Mouse (Mus musculus) forebrain, embryonic 13.5 days (tissue): Measurements from ENCODE around the gene Med27. TPM values are rescaled to one million over a fixed set of nuclear protein-coding genes. Genes with fewer than 3 reads are reported as not detected.

Experiments used
- ATAC-seq: fragments of 200-750 bp; cut with Nextera tagmentation; 2 replicates; pipeline ENCODE4 v1.8.0; 2017
- H3K27ac ChIP-seq: fragments of 300-500 bp; sonication (generic); 2 replicates; pipeline ENCODE4 v1.5.1; 2015; ENCODE audit warnings: inconsistent platforms, mild to moderate bottlenecking, moderate library complexity
- H3K27me3 ChIP-seq: fragments of 300-500 bp; sonication (generic); 2 replicates; pipeline ENCODE4 v1.6.1; 2015; ENCODE audit warnings: mild to moderate bottlenecking, inconsistent platforms
- H3K36me3 ChIP-seq: fragments of 300-500 bp; sonication (generic); 2 replicates; pipeline ENCODE4 v1.6.1; 2015; ENCODE audit warnings: mild to moderate bottlenecking, inconsistent platforms; ENCODE audit not compliant: poor library complexity, severe bottlenecking
- H3K4me1 ChIP-seq: fragments of 300-500 bp; sonication (generic); 2 replicates; pipeline ENCODE4 v1.6.1; 2015; ENCODE audit warnings: inconsistent platforms
- H3K4me2 ChIP-seq: fragments of 300-500 bp; sonication (generic); 2 replicates; pipeline ENCODE4 v1.6.1; 2015; ENCODE audit warnings: inconsistent platforms, mild to moderate bottlenecking, moderate library complexity
- H3K4me3 ChIP-seq: fragments of 300-500 bp; sonication (generic); 2 replicates; pipeline ENCODE4 v1.5.1; 2015; ENCODE audit warnings: mild to moderate bottlenecking, inconsistent platforms
- H3K9ac ChIP-seq: fragments of 300-500 bp; sonication (generic); 2 replicates; pipeline ENCODE4 v1.6.1; 2015; ENCODE audit warnings: mild to moderate bottlenecking, inconsistent platforms
- H3K9me3 ChIP-seq: fragments of 300-500 bp; sonication (generic); replicated peaks from 2 replicates; pipeline ENCODE4 v1.6.1; 2016; ENCODE audit warnings: inconsistent platforms
- WGBS: fragments of 180-500 bp; shearing (Covaris S2); methylation state at CpG from one replicate; pipeline ENCODE4 v1.1.7; 2015; 5-methylcytosine and 5-hydroxymethylcytosine counted together
- polyA plus RNA-seq: library from polyadenylated mRNA; unstranded; fragments of >200 nt; fragmentation: Nextera tagmentation; extraction: Ambion mirVana; gene quantifications from 2 replicates; pipeline ENCODE4 v1.2.1, GENCODE M21; 2015

Gene Med27
- polyA plus RNA-seq, 1 experiment from 2014 or later, result 100 TPM

GRCm38 (mm10) chr2:29532173-29532572 is 185.6 kb downstream of the Med27 start:
- H3K9me3 ChIP-seq, result no peaks in the 10 kb centered on the region
- no peaks in the 10 kb centered on the region for H3K27me3 ChIP-seq
- no peaks in the 10 kb centered on the region for H3K36me3 ChIP-seq
- H3K9ac ChIP-seq, result no peak overlapping the region
- WGBS, result 92% methylated on average over 3 of the region's 3 CpGs
- no peak overlapping the region for H3K27ac ChIP-seq
- H3K4me1 ChIP-seq, result peaks cover 21% of the 10 kb centered on the region
- no peak overlapping the region for H3K4me3 ChIP-seq
- no peak overlapping the region for H3K4me2 ChIP-seq
- no peak for ATAC-seq

- Histone ChIP-seq H3K4me2 (no peak overlapping the region), H3K9me3 (no peaks in the 10 kb centered on the region), H3K27ac (no peak overlapping the region), H3K4me3 (no peak overlapping the region), H3K36me3 (no peaks in the 10 kb centered on the region), H3K4me1 (peaks cover 20% of the 10 kb centered on the region), H3K27me3 (no peaks in the 10 kb centered on the region), H3K9ac (no peak overlapping the region)
- WGBS, result 86% methylated on average over 4 of the region's 5 CpGs
- no peak for ATAC-seq
These were observed 186.3 kb downstream of the Med27 start for GRCm38 (mm10) chr2:29532921-29533320.

GRCm38 (mm10) chr2:29535566-29536244 is 189.1 kb downstream of the Med27 start:
- no peaks in the 10 kb centered on the region for H3K9me3 ChIP-seq
- H3K36me3 ChIP-seq, result no peaks in the 10 kb centered on the region
- H3K27me3 ChIP-seq, result no peaks in the 10 kb centered on the region
- H3K4me2 ChIP-seq, result no peak overlapping the region
- 66% methylated on average over 5 of the region's 5 CpGs for WGBS
- no peak overlapping the region for H3K9ac ChIP-seq
- H3K27ac ChIP-seq, result peak overlapping the region; percentile 46; the same call in 1 of the 2 replicates
- ATAC-seq, result no peak
- peaks cover 12% of the 10 kb centered on the region; the same call in 1 of the 2 replicates for H3K4me1 ChIP-seq
- no peak overlapping the region for H3K4me3 ChIP-seq

GRCm38 (mm10) chr2:29536481-29536880 is 189.9 kb downstream of the Med27 start:
- H3K27ac ChIP-seq, result no peak overlapping the region
- no peak overlapping the region for H3K4me2 ChIP-seq
- WGBS, result 84% methylated on average over 9 of the region's 9 CpGs
- H3K9me3 ChIP-seq, result no peaks in the 10 kb centered on the region
- ATAC-seq, result no peak
- no peaks in the 10 kb centered on the region for H3K27me3 ChIP-seq
- H3K4me1 ChIP-seq, result peaks cover 12% of the 10 kb centered on the region; the same call in 1 of the 2 replicates
- H3K9ac ChIP-seq, result no peak overlapping the region
- H3K4me3 ChIP-seq, result no peak overlapping the region
- H3K36me3 ChIP-seq, result no peaks in the 10 kb centered on the region

- Histone ChIP-seq H3K4me2 (no peak overlapping the region), H3K9me3 (no peaks in the 10 kb centered on the region), H3K9ac (no peak overlapping the region), H3K4me1 (peaks cover 19% of the 10 kb centered on the region), H3K27ac (no peak overlapping the region), H3K27me3 (no peaks in the 10 kb centered on the region), H3K36me3 (no peaks in the 10 kb centered on the region), H3K4me3 (no peak overlapping the region)
- no peak for ATAC-seq
- 82% methylated on average over 8 of the region's 8 CpGs for WGBS
These were observed 190.7 kb downstream of the Med27 start for GRCm38 (mm10) chr2:29537334-29537733.

GRCm38 (mm10) chr2:29542039-29542438 is 195.4 kb downstream of the Med27 start:
- no peaks in the 10 kb centered on the region for H3K27me3 ChIP-seq
- 54% methylated on average over 13 of the region's 13 CpGs for WGBS
- no peak overlapping the region for H3K4me2 ChIP-seq
- no peak overlapping the region for H3K9ac ChIP-seq
- H3K4me1 ChIP-seq, result peaks cover 13% of the 10 kb centered on the region
- no peaks in the 10 kb centered on the region for H3K36me3 ChIP-seq
- no peak for ATAC-seq
- H3K9me3 ChIP-seq, result no peaks in the 10 kb centered on the region
- no peak overlapping the region for H3K4me3 ChIP-seq
- H3K27ac ChIP-seq, result no peak overlapping the region

GRCm38 (mm10) chr2:29546571-29546970 is 200.0 kb downstream of the Med27 start:
- Histone ChIP-seq H3K36me3 (no peaks in the 10 kb centered on the region), H3K4me3 (no peak overlapping the region), H3K4me1 (peaks cover 11% of the 10 kb centered on the region), H3K27ac (no peak overlapping the region), H3K4me2 (no peak overlapping the region), H3K27me3 (no peaks in the 10 kb centered on the region), H3K9ac (no peak overlapping the region), H3K9me3 (no peaks in the 10 kb centered on the region)
- WGBS, result 36% methylated on average over 12 of the region's 12 CpGs
- ATAC-seq, result no peak

- H3K4me3 ChIP-seq, result no peak overlapping the region
- 0 out of 2 replicates have a peak, but pooled peaks cover 3% of the 10 kb centered on the region for H3K4me1 ChIP-seq
- H3K4me2 ChIP-seq, result no peak overlapping the region
- H3K9me3 ChIP-seq, result no peaks in the 10 kb centered on the region
- 77% methylated on average over 7 of the region's 7 CpGs for WGBS
- no peak overlapping the region for H3K27ac ChIP-seq
- 0 out of 2 replicates have a peak, but pooled peaks cover 2% of the 10 kb centered on the region for H3K27me3 ChIP-seq
- no peaks in the 10 kb centered on the region for H3K36me3 ChIP-seq
- no peak overlapping the region for H3K9ac ChIP-seq
- ATAC-seq, result no peak
These were observed 205.4 kb downstream of the Med27 start for GRCm38 (mm10) chr2:29551816-29552585.

GRCm38 (mm10) chr2:29553945-29554634 is 207.5 kb downstream of the Med27 start:
- Histone ChIP-seq H3K9me3 (no peaks in the 10 kb centered on the region), H3K4me2 (no peak overlapping the region), H3K4me1 (0 out of 2 replicates have a peak, but pooled peaks cover 5% of the 10 kb centered on the region), H3K36me3 (no peaks in the 10 kb centered on the region), H3K4me3 (no peak overlapping the region), H3K27me3 (0 out of 2 replicates have a peak, but pooled peaks cover 2% of the 10 kb centered on the region), H3K27ac (no peak overlapping the region), H3K9ac (no peak overlapping the region)
- WGBS, result 65% methylated on average over 4 of the region's 4 CpGs
- no peak for ATAC-seq

- Histone ChIP-seq H3K27me3 (no peaks in the 10 kb centered on the region), H3K4me2 (no peak overlapping the region), H3K4me1 (peaks cover 9% of the 10 kb centered on the region; the same call in 1 of the 2 replicates), H3K9ac (no peak overlapping the region), H3K4me3 (no peak overlapping the region), H3K27ac (no peak overlapping the region; the same call in 1 of the 2 replicates), H3K36me3 (no peaks in the 10 kb centered on the region), H3K9me3 (no peaks in the 10 kb centered on the region)
- ATAC-seq, result no peak
- WGBS, result 89% methylated on average over 6 of the region's 6 CpGs
These were observed 211.9 kb downstream of the Med27 start for GRCm38 (mm10) chr2:29558561-29558960.

- Histone ChIP-seq H3K4me1 (peaks cover 19% of the 10 kb centered on the region; the same call in 1 of the 2 replicates), H3K27ac (no peak overlapping the region), H3K27me3 (no peaks in the 10 kb centered on the region), H3K4me2 (no peak overlapping the region), H3K36me3 (no peaks in the 10 kb centered on the region), H3K9ac (no peak overlapping the region), H3K4me3 (no peak overlapping the region), H3K9me3 (no peaks in the 10 kb centered on the region)
- no peak for ATAC-seq
- 93% methylated on average over 3 of the region's 3 CpGs for WGBS
These were observed 213.3 kb downstream of the Med27 start for GRCm38 (mm10) chr2:29559955-29560354.

GRCm38 (mm10) chr2:29561468-29561867 is 214.8 kb downstream of the Med27 start:
- no peaks in the 10 kb centered on the region for H3K27me3 ChIP-seq
- no peak overlapping the region for H3K27ac ChIP-seq
- 70% methylated on average over 4 of the region's 4 CpGs for WGBS
- H3K4me2 ChIP-seq, result no peak overlapping the region
- H3K9ac ChIP-seq, result no peak overlapping the region
- H3K36me3 ChIP-seq, result no peaks in the 10 kb centered on the region
- ATAC-seq, result no peak
- peaks cover 34% of the 10 kb centered on the region for H3K4me1 ChIP-seq
- no peak overlapping the region for H3K4me3 ChIP-seq
- no peaks in the 10 kb centered on the region for H3K9me3 ChIP-seq
